Comparison of ENCODE assay signal across 14 mouse cellular contexts in genomic region chr4:104578370-104578769, GRCm38 (mm10).
DNase-seq lines count a peak whose midpoint lies in the region; ATAC-seq lines count a peak whose summit lies in the region.
"Had no signal": no experiment of that assay in that cellular context is flagged by ENCODE, and none has a peak within 500 bp of the region (broad histone marks: within the 10 kb centered on the region; RNA-seq: fewer than 3 reads in every experiment).

No protein-coding gene starts in this region.

- H3K4me1 ChIP-seq in forebrain, embryonic 12.5 days: peaks cover 11% of the 10 kb centered on the region
- peaks cover 20% of the 10 kb centered on the region for H3K4me1 ChIP-seq in forebrain, embryonic 15.5 days
- H3K4me1 ChIP-seq in neural tube, embryonic 13.5 days (replicated peaks): peaks cover 24% of the 10 kb centered on the region
- H3K4me1 ChIP-seq: embryonic facial prominence, embryonic 15.5 days had no signal

- 35% methylated on average over 3 of the region's 3 CpGs for WGBS in forebrain, embryonic 12.5 days
- 15% methylated on average over 3 of the region's 3 CpGs for WGBS in forebrain, embryonic 15.5 days
- WGBS in neural tube, embryonic 13.5 days: 40% methylated on average over 3 of the region's 3 CpGs

- no peaks in the 10 kb centered on the region for H3K9me3 ChIP-seq in forebrain, embryonic 12.5 days
- H3K9me3 ChIP-seq in forebrain, embryonic 15.5 days: no peaks in the 10 kb centered on the region
- no peaks in the 10 kb centered on the region for H3K9me3 ChIP-seq in neural tube, embryonic 13.5 days
- H3K9me3 ChIP-seq: embryonic facial prominence, embryonic 15.5 days had no signal

- H3K4me3 ChIP-seq in forebrain, embryonic 12.5 days (replicated peaks): no peak overlapping the region
- H3K4me3 ChIP-seq in forebrain, embryonic 15.5 days: no peak overlapping the region
- no peak overlapping the region for H3K4me3 ChIP-seq in neural tube, embryonic 13.5 days
- H3K4me3 ChIP-seq: embryonic facial prominence, embryonic 15.5 days had no signal

- peak; percentile 30 for DNase-seq in layer of hippocampus, adult 11-12 months (ENCODE audit: low spot score)
- no peak for DNase-seq in layer of hippocampus, adult 8-10 months (ENCODE audit: low spot score in 2 of 2)
- no peak for DNase-seq in neural tube, embryonic 10.5 days (ENCODE audit: extremely low spot score, low spot score)
- peak; percentile 24 to 43 for DNase-seq in lung, postnatal 4 days
- DNase-seq in frontal cortex, postnatal 36 days (ENCODE audit: low spot score in 2 of 2): no peak
- DNase-seq: adrenal gland, adult 2 months; gastrocnemius, postnatal 10 days; right cerebral cortex, adult 18-20 months; thymus, postnatal 36 days had no signal

- H3K9ac ChIP-seq in forebrain, embryonic 12.5 days: no peak overlapping the region
- no peak overlapping the region for H3K9ac ChIP-seq in forebrain, embryonic 15.5 days (replicated peaks)
- no peak overlapping the region for H3K9ac ChIP-seq in neural tube, embryonic 13.5 days
- H3K9ac ChIP-seq: embryonic facial prominence, embryonic 15.5 days had no signal

- no peaks in the 10 kb centered on the region for H3K36me3 ChIP-seq in forebrain, embryonic 12.5 days (replicated peaks)
- H3K36me3 ChIP-seq in forebrain, embryonic 15.5 days: no peaks in the 10 kb centered on the region
- H3K36me3 ChIP-seq in neural tube, embryonic 13.5 days: no peaks in the 10 kb centered on the region
- H3K36me3 ChIP-seq: embryonic facial prominence, embryonic 15.5 days had no signal

- no peaks in the 10 kb centered on the region for H3K27me3 ChIP-seq in forebrain, embryonic 12.5 days
- no peaks in the 10 kb centered on the region for H3K27me3 ChIP-seq in forebrain, embryonic 15.5 days
- no peaks in the 10 kb centered on the region for H3K27me3 ChIP-seq in neural tube, embryonic 13.5 days
- H3K27me3 ChIP-seq: embryonic facial prominence, embryonic 15.5 days had no signal

- peak; percentile 69; the same call in 1 of the 2 replicates for ATAC-seq in forebrain, embryonic 12.5 days (ENCODE audit: low FRiP score)
- ATAC-seq in forebrain, embryonic 15.5 days (replicated peaks): no peak
- peak; percentile 56; the same call in 1 of the 2 replicates for ATAC-seq in neural tube, embryonic 13.5 days (ENCODE audit: low read depth)

- H3K27ac ChIP-seq in forebrain, embryonic 12.5 days: no peak overlapping the region
- no peak overlapping the region for H3K27ac ChIP-seq in forebrain, embryonic 15.5 days (replicated peaks)
- no peak overlapping the region for H3K27ac ChIP-seq in neural tube, embryonic 13.5 days (replicated peaks)
- H3K27ac ChIP-seq: embryonic facial prominence, embryonic 15.5 days; macrophage had no signal

- H3K4me2 ChIP-seq in forebrain, embryonic 12.5 days: no peak overlapping the region
- no peak overlapping the region for H3K4me2 ChIP-seq in forebrain, embryonic 15.5 days (replicated peaks)
- no peak overlapping the region for H3K4me2 ChIP-seq in neural tube, embryonic 13.5 days
- H3K4me2 ChIP-seq: embryonic facial prominence, embryonic 15.5 days had no signal

Comparison
In these comparisons a context has a peak if more than half of its experiments do, and no peak if none do; other contexts are left out.
1. DNase-seq: peak in layer of hippocampus, adult 11-12 months (single experiment) and lung, postnatal 4 days (2 of 2); none in layer of hippocampus, adult 8-10 months (0 of 2), neural tube, embryonic 10.5 days (single experiment) and frontal cortex, postnatal 36 days (0 of 2).